8 mouse cellular contexts compared by ENCODE assay signal in genomic region chr3:96238954-96239793, GRCm38 (mm10). TPM values are rescaled to one million over a fixed set of nuclear protein-coding genes. Genes with fewer than 3 reads are reported as not detected.
DNase-seq lines count a peak whose midpoint lies in the region; ATAC-seq and TF ChIP-seq lines count a peak whose summit lies in the region.
"Not testable (repeated sequence)": the region's sequence is repeated elsewhere in the genome, so short reads cannot be mapped to it uniquely, and the experiment has no call there.

Hist2h3c2 (minus strand) TSS chr3:96239127.

- H3K27me3 ChIP-seq in embryonic facial prominence, embryonic 10.5 days (replicated peaks; ENCODE audit: low read depth, poor library complexity, severe bottlenecking); hindbrain, embryonic 13.5 days; lung, embryonic 14.5 days (ENCODE audit: insufficient read depth, low read length); neural tube, embryonic 13.5 days: not testable (repeated sequence)

- H3K9me3 ChIP-seq in embryonic facial prominence, embryonic 10.5 days; hindbrain, embryonic 13.5 days; lung, embryonic 14.5 days (ENCODE audit: low read depth, low read length); neural tube, embryonic 13.5 days: not testable (repeated sequence)

- not testable (repeated sequence) for TF ChIP-seq CTCF in lung, embryonic 14.5 days (IDR thresholded peaks at IDR 0.05; ENCODE audit: low read depth)

- DNase-seq in adrenal gland, adult 18-20 months (ENCODE audit: low spot score in 2 of 2); embryonic facial prominence, embryonic 10.5 days (ENCODE audit: low spot score); lung, embryonic 14.5 days: not testable (repeated sequence)
- DNase-seq in gastrocnemius, postnatal 4 days (ENCODE audit: low spot score in 2 of 2) = peak in 1 of 2 experiments; percentile 41
- peak; percentile 25 to 38 for DNase-seq in layer of hippocampus, postnatal 10 days (ENCODE audit: low spot score in 2 of 2)
- peak; percentile 43 to 44 for DNase-seq in thymus, adult 18-20 months

- H3K4me2 ChIP-seq in hindbrain, embryonic 13.5 days = peak within 1 kb of the TSS; percentile 49
- peak within 1 kb of the TSS; percentile 89 for H3K4me2 ChIP-seq in lung, embryonic 14.5 days
- H3K4me2 ChIP-seq in neural tube, embryonic 13.5 days = peak within 1 kb of the TSS; percentile 52

- H3K4me1 ChIP-seq in embryonic facial prominence, embryonic 10.5 days = peaks cover 39% of the 10 kb centered on the region
- H3K4me1 ChIP-seq in hindbrain, embryonic 13.5 days (replicated peaks) = peaks cover 28% of the 10 kb centered on the region
- H3K4me1 ChIP-seq in lung, embryonic 14.5 days (ENCODE audit: insufficient read depth) = not testable (repeated sequence)
- H3K4me1 ChIP-seq in neural tube, embryonic 13.5 days (replicated peaks) = peaks cover 25% of the 10 kb centered on the region

- ATAC-seq in hindbrain, embryonic 13.5 days (ENCODE audit: low FRiP score) = peak; percentile 88
- peak; percentile 92 for ATAC-seq in lung, embryonic 14.5 days (ENCODE audit: insufficient read depth)
- ATAC-seq in neural tube, embryonic 13.5 days (ENCODE audit: low read depth) = peak; percentile 88

- H3K4me3 ChIP-seq in embryonic facial prominence, embryonic 10.5 days = peak within 1 kb of the TSS; percentile 60
- H3K4me3 ChIP-seq in hindbrain, embryonic 13.5 days = peak within 1 kb of the TSS; percentile 37
- peak within 1 kb of the TSS; percentile 45 for H3K4me3 ChIP-seq in lung, embryonic 14.5 days (ENCODE audit: low read depth, low read length)
- H3K4me3 ChIP-seq in neural tube, embryonic 13.5 days = peak within 1 kb of the TSS; percentile 36

- not testable (repeated sequence) for H3K36me3 ChIP-seq in embryonic facial prominence, embryonic 10.5 days (replicated peaks); hindbrain, embryonic 13.5 days; lung, embryonic 14.5 days (ENCODE audit: insufficient read depth); neural tube, embryonic 13.5 days

- under 1% methylated on average over 30 of the region's 68 CpGs for WGBS in embryonic facial prominence, embryonic 10.5 days
- WGBS in hindbrain, embryonic 13.5 days = 0% methylated on average over 19 of the region's 68 CpGs
- under 1% methylated on average over 20 of the region's 68 CpGs for WGBS in lung, embryonic 14.5 days
- under 1% methylated on average over 21 of the region's 68 CpGs for WGBS in neural tube, embryonic 13.5 days

- H3K27ac ChIP-seq in embryonic facial prominence, embryonic 10.5 days (replicated peaks) = peak within 1 kb of the TSS; percentile 90
- peak within 1 kb of the TSS; percentile 80 for H3K27ac ChIP-seq in hindbrain, embryonic 13.5 days
- peak within 1 kb of the TSS; percentile 88 for H3K27ac ChIP-seq in lung, embryonic 14.5 days (ENCODE audit: low read depth)
- H3K27ac ChIP-seq in neural tube, embryonic 13.5 days (replicated peaks) = peak within 1 kb of the TSS; percentile 78

- H3K9ac ChIP-seq in hindbrain, embryonic 13.5 days = peak within 1 kb of the TSS; percentile 53
- H3K9ac ChIP-seq in lung, embryonic 14.5 days = peak within 1 kb of the TSS; percentile 71
- H3K9ac ChIP-seq in neural tube, embryonic 13.5 days = peak within 1 kb of the TSS; percentile 66

RNA-seq across cellular contexts. Expression of gene Hist2h3c2, which starts in this region (rescaled TPM):
- 10 to 100 TPM; 17.4 to 18.8 TPM for total RNA-seq in adrenal gland, adult 18-20 months (2021)
- polyA plus RNA-seq in embryonic facial prominence, embryonic 10.5 days (2016; fragmentation: Nextera tagmentation; extraction: Ambion mirVana) = 4.9 and 6.6 TPM in 2 replicates
- 100 to 1,000 TPM; 150 TPM for total RNA-seq in gastrocnemius, postnatal 4 days (2021)
- 4.1 and 5.3 TPM in 2 replicates for polyA plus RNA-seq in hindbrain, embryonic 13.5 days (2015; fragmentation: Nextera tagmentation; extraction: Ambion mirVana)
- total RNA-seq in layer of hippocampus, postnatal 10 days (2021) = 10 to 100 TPM; 18.2 to 19.1 TPM
- polyA plus RNA-seq in lung, embryonic 14.5 days (2014; fragmentation: Nextera tagmentation; extraction: Ambion mirVana) = 11.5 and 14.4 TPM in 2 replicates
- 2.2 and 2.6 TPM in 2 replicates for polyA plus RNA-seq in neural tube, embryonic 13.5 days (2015; fragmentation: Nextera tagmentation; extraction: Ambion mirVana)

Comparison
In these comparisons a context has a peak if more than half of its experiments do, and no peak if none do; other contexts are left out.
1. RNA of gene Hist2h3c2 (total RNA-seq): 150 TPM in gastrocnemius, postnatal 4 days; 18.2 to 19.1 TPM in layer of hippocampus, postnatal 10 days and 17.4 to 18.8 TPM in adrenal gland, adult 18-20 months; every median in the first group is over 4 times any median in the second.
2. Peak in every context shown above with its lines, with median percentiles within 50 percentile points of each other: H3K27ac ChIP-seq, H3K4me3 ChIP-seq, ATAC-seq, H3K4me2 ChIP-seq and H3K9ac ChIP-seq.